Mouse (Mus musculus) left cerebral cortex, postnatal 14 days (tissue): ENCODE results near the gene Gm20517. TPM values are rescaled to one million over a fixed set of nuclear protein-coding genes. Genes with fewer than 3 reads are reported as not detected.
A peak's percentile ranks its signal among the peaks of the same experiment; 100 is the strongest.

Experiments used
- DNase-seq, 2 experiments: peaks; one replicate each; pipeline ENCODE4 v3.0.0; 2021 to 2022; ENCODE audit warnings: low spot score in 2 of 2, mixed read lengths in 1 of 2
- intact Hi-C: fragments of 180-260 bp; cut with DNase I; formaldehyde crosslinking; loops from one replicate; pipeline ENCODE4 v1.15.1; 2025
- total RNA-seq, 2 experiments: library from RNA; stranded (reverse); gene quantifications; 2 replicates each; pipeline ENCODE4 v1.2.3; 2021

The Gm20517 gene
- total RNA-seq, 2 experiments from 2014 or later: 5.8 to 7.4 TPM

GRCm38 (mm10) chr17:47694503-47695336, 83.3 kb downstream of the Gm20517 start, which contains the start of gene Prickle4:
Gene Prickle4 (minus strand): TSS chr17:47694736.
- peak; percentile 97 for DNase-seq
- intact Hi-C loops: loop anchor here (5.0 kb wide), 1 partner anchor 43 kb away; the partner anchor contains the start of gene Tfeb

DNA sequence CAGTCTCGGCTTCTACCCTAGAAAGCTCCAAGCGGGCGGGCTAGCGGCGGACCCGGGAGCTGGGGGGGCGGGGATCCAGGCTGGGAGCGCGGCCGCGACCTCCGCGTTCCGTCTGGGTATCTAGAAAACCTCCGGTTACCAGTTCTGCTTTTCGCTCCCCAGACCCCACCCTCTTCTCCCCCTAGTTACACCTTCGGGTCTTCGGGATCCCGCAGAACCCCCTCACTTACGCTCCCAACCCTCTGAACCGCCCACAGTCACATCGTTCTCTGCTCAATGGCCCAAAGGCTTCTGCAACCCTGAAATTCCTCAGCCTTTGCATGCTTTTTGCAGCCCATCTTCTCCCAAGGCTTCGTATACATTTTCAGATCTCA, 83.9 kb downstream of the Gm20517 start:
- intact Hi-C loops: loop anchor here (5.0 kb wide), 1 partner anchor 42 kb away; the partner anchor contains the start of gene Tfeb
- no peak for DNase-seq

GRCm38 (mm10) chr17:47698156-47698555, 86.8 kb downstream of the Gm20517 start:
- intact Hi-C loops: loop anchor here (5.0 kb wide), 1 partner anchor 39 kb away; the partner anchor contains the start of gene Tfeb
- no peak for DNase-seq

DNA sequence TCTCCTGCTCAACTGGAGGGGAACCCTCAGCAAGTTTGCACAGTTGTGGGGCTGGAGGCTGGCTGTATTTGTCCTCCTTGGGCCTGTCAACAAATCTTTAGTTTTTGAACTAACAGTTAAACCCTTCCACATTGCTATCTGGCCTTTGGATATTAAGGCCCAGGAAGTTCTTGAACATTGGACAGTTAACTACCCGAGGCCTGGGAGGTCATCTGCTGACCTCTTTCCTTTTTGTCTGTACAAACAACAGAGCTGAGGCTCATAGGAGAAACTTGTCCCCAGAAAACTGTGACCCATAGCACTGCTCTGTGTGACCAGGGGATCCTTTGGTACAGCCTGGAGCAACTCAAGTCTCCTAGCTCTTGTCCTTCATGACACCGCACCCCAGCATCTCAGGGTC, 87.7 kb downstream of the Gm20517 start:
- intact Hi-C loops: loop anchor here (5.0 kb wide), 1 partner anchor 38 kb away; the partner anchor contains the start of gene Tfeb
- no peak for DNase-seq

- intact Hi-C loops: no loop called here
- peak in 1 of 2 experiments; percentile 40 for DNase-seq
These were observed 90.4 kb downstream of the Gm20517 start for GRCm38 (mm10) chr17:47701793-47702192.

- intact Hi-C loops: no loop called here
- no peak for DNase-seq
These were observed 91.4 kb downstream of the Gm20517 start for GRCm38 (mm10) chr17:47702548-47703345.

- DNase-seq: no peak
- intact Hi-C loops: no loop called here
These were observed 92.2 kb downstream of the Gm20517 start for GRCm38 (mm10) chr17:47703556-47703955.

- intact Hi-C loops: no loop called here
These were observed 93.3 kb downstream of the Gm20517 start for GRCm38 (mm10) chr17:47704692-47705091.

GRCm38 (mm10) chr17:47706196-47706595, 94.8 kb downstream of the Gm20517 start:
- no peak for DNase-seq
- intact Hi-C loops: no loop called here

More at GRCm38 (mm10) chr17:47704692-47705091, 93.3 kb downstream of the Gm20517 start:
- no peak for DNase-seq

- intact Hi-C loops: no loop called here
- no peak for DNase-seq
These were observed 96.6 kb downstream of the Gm20517 start for GRCm38 (mm10) chr17:47707961-47708360.

- intact Hi-C loops: no loop called here
- DNase-seq: no peak
These were observed 97.6 kb downstream of the Gm20517 start for GRCm38 (mm10) chr17:47708972-47709371.

GRCm38 (mm10) chr17:47710036-47710435, 98.6 kb downstream of the Gm20517 start:
- intact Hi-C loops: no loop called here
- DNase-seq: no peak

GRCm38 (mm10) chr17:47711883-47712282, 100.5 kb downstream of the Gm20517 start:
- no peak for DNase-seq
- intact Hi-C loops: no loop called here

DNA sequence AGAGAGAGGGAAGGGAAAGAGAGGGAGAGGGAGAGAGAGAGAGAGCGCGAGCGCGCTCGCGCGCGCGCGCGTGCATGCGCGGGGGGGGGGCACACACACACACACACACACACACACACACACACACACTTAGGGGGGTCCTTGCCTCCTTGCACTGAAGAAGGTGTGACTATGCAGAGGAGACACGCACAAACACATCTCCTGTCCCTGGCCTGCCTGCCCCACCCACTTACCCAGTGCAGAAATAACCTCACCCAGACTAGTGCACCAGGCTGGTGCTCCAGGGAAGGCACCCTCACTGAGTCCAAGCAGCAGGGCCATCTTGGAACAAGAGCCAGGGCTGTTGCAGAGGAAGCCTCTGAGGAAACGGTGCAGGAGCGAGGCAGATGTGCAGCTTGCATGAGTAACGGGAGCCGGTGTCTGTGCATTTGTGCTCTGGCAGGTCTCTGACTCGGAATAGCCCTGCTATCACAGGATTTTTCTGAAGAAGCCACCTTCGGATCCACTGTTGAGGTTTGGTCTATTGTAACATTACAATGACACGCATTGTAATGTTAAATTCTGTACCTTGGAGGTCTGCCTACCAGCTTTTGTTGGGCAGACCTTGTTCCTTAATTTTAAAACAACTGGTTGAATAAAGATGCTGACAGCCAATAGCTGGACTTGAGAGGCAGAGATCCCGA, 101.6 kb downstream of the Gm20517 start:
- no peak for DNase-seq
- intact Hi-C loops: no loop called here

- DNase-seq: no peak
- intact Hi-C loops: no loop called here
These were observed 103.6 kb downstream of the Gm20517 start for GRCm38 (mm10) chr17:47715037-47715436.

DNA sequence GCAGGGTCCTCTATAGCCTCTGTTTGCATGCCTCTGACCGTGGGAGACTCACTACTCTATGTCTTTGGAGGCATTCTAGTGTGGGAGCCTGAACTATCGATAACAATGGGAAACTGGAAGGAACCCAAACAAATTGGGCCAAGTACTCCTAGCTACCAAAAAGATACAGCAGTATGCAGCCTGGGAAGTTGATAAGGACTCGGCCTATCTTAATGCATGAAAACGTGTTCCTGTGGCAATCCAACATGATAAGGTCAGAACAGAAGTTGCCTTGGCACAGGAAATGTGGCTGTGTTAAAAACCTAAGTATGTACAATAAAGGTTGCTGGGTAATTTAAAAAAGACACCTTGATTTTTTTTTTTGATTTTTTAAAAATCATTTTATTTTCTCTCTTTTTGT, 109.8 kb downstream of the Gm20517 start:
- intact Hi-C loops: no loop called here
- DNase-seq: no peak

GRCm38 (mm10) chr17:47726566-47726965, 115.2 kb downstream of the Gm20517 start, which contains the start of gene Pgc:
Gene Pgc (plus strand): TSS chr17:47726842.
- intact Hi-C loops: no loop called here
- no peak for DNase-seq

- intact Hi-C loops: no loop called here
- DNase-seq: no peak
These were observed 119.5 kb downstream of the Gm20517 start for GRCm38 (mm10) chr17:47730633-47731575.
